Mouse (Mus musculus): Measurements from ENCODE around the gene Usp35.
A peak's percentile ranks its signal among the peaks of the same experiment; 100 is the strongest.

Gene Usp35

DNA sequence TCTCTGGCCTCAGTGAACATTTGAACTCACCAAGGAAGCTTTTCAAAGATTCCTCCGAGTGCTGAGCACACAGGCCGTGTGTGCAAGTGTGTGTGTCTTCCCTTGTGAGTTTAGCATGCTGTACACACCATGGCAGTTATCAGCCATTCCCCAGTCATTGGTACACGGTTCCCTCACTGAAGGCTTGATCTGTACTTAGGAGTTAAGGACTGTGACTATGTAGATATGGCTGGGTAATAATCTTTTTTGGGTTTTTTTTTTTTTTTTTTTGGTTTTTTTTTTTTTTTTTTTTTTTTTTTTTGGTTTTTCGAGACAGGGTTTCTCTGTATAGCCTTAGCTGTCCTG is 15.0 kb upstream of the Usp35 start:
- no peak for DNase-seq (ENCODE audit: low read depth, low spot score)

DNA sequence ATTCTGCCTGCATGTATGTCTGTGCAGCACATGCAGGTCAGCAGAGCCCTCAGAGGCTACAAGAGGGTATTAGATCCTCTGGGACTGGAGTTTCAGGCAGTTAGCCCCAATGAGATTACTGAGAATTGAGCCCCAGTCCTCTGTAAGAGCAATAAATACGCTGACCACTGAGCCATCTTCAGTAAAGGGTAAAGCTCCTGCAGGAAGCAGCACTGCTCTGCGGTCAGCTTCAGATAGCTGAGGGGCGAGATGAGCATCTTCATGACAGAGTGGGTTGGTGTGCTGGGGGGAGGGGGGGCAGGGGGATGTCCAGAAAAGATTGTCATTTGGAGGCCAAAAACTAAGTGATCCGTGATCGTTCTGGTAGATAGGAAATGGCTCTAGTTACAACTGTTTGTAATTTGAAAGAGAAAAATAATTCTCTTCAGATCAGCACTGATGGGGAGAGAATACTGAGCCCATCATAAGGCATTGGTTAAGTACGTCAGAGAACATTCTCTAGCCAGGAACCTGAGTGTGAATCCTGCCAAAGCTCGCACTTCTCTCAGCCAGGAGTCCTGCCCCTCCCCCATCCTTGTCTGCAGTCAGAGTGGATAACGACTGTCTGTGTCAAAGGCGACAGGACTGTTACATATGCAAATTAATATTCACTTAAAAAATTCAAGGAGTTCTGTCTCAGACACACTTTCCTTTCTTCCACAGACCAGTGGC is 14.4 kb upstream of the Usp35 start:
- no peak for DNase-seq (ENCODE audit: low read depth, low spot score)

DNA sequence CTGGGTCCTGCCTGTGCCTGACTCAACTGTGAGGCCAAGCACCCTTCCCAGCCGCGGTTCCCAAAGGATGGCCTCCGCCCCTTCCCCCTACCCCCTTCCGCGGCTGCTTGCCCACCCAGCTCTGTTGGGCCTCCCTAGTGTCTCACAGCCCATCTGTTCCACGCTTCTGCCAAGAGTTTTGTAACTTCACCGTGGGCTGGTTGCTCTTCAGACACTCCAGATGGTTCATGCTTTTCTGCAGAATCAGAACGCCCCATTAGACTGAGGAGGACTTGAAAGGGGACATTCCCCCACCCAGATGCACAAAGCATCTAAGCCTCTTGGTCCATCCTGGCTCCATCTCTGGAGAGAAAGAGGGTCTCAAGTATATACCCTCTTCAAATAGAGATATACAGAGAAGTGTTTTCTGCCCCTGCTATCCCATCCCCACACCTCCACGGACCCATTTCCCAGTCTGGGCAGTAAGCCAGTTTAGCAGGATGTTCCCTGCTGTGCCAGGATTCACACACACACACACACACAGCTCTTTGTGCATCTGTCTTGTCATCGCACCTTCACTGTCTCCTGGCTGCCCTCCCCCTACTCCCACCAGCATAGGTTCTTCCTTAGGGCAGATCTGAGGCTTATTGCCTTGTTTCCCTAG is 13.5 kb upstream of the Usp35 start:
- DNase-seq (ENCODE audit: low read depth, low spot score): peak; percentile 58

DNA sequence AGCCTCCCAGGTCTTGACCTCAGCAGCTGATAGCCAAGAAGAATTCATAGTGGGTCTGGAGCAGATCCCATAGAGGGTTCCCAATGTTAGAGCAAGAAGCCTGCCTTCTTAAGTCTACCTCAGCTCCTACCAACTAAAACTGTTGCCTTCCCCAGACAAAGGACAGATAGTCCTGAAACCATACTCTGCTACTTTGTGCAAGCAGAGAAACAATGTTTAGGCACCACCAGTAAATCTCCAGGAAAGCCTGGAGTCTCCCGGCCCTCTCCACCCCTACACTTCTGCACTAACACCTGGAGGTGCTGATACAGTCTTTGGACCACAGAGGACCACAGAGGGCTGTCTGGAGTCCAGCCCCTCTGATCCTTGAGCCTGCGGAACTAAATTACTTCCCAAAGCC is 12.8 kb upstream of the Usp35 start:
- DNase-seq (ENCODE audit: low read depth, low spot score): no peak

DNA sequence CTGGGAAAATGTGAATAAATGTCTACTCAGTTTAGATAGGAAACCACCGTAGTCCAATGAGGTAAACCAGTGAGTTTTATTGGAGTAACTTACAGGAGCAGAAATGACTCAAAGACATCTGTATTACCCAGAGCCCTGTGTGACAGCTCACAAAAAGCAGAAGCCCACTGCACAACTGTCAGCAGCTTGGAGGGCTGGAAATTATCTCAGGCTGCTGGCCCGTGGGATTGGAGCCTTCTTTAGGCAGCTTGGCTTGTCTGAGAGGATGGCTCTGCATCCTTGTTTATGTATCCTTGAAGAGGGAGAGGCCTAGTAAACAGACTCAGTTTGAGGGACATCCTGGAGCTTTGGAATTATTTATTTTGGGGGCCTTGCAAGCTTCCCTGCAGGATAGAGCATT is 11.1 kb upstream of the Usp35 start:
- no peak for DNase-seq (ENCODE audit: low read depth, low spot score)

DNA sequence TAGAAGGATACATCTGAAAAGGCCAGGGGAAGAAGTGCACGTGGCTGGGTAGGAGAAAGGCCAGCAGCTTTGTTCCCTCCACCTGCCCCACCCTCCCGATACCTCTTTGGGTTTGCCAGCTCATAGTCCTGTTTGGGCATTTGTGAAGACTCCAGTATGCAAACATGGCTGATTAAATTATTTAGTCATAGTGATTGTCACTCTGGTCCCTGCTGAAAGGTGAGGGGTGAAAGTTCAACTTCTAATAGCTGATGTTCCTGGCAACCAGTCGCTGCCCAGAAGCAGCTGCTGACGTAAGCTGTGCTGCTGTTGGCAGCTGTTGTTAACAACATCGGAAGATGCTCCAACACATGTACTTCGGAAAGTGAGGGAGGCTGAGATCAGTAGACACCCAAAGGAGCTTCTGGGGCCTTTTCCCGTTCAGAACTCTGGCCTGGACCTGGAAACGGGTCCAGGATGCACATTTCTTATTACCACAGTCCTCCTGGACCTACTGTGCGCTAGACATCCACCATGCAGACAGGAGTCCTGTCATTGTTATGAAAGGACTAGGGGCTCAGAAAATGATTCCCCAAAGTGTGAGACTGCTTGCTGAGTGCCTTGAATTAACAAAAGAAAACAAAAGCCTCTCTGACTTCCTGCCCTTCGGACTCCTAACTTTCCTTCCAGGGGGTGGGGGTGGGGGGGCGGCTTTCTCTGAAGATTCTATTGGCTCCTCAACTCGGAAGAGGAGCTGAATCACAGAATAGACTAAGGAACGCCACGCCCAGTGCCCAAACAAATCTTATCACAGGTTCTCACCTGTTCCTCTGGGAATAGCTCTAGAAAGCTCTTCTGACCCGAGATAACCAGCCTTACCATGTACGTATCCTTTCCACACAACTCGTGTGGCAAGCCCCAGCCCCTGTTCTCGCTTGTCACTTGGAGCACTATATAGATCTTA is 9.4 kb upstream of the Usp35 start:
- DNase-seq (ENCODE audit: low read depth, low spot score): peak; percentile 50

DNA sequence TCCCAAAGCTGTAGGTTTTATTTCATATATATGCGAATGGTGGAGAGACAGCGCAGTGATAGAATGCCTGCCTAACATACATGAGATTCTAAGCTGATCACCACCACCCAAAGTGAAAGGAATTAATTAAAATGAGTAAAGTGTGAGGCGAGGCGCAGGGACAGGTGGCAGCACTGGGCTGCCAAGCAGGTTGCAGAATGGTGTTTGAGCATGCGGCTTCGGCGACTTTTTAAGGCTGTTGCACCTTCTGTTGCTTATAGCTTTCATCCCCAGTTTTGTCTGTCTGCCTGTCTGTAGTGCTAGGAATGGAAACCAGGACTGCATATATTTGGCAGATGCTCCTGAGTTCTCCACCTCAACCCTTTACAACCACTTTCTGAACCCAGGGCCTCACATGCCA is 7.8 kb upstream of the Usp35 start:
- DNase-seq (ENCODE audit: low read depth, low spot score): no peak

DNA sequence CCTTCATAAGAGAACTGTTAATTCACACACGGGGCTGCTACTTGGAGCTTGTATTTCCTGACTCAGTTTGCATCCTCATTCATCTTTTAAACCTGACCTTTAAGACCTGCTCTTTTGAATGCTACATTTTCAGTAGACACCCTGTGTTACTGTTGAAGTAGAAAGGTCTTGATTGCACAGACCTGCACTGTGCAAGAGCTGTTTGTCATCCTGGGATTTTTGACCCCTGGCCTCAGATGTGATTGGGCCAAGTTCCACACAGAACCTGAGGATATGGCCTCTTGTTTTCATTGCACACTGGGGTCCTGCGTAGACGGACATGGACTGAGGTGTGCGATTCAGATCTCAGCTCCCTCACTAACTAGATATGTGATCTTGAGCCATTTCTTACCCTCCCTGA is 6.8 kb upstream of the Usp35 start:
- DNase-seq (ENCODE audit: low read depth, low spot score): no peak

DNA sequence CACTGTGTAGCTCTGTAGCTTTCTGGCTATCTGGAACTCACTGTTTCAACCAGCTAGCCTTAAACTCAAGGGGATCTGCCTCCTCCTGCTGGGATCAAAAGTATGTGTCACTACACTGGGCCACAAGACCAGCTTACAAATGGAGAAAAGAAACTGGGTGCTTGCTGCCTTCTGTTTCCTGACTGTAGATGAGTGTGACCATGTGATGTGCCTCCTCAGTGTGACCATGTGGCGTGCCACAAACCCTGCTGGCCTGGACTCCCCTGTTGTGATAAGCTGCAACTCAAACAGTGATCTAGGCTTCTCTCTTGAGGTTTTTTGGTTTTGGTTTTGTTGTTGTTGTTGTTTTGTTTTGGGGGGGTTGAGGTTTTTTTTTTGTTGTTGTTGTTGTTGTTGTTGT is 4.9 kb upstream of the Usp35 start:
- no peak for DNase-seq (ENCODE audit: low read depth, low spot score)

DNA sequence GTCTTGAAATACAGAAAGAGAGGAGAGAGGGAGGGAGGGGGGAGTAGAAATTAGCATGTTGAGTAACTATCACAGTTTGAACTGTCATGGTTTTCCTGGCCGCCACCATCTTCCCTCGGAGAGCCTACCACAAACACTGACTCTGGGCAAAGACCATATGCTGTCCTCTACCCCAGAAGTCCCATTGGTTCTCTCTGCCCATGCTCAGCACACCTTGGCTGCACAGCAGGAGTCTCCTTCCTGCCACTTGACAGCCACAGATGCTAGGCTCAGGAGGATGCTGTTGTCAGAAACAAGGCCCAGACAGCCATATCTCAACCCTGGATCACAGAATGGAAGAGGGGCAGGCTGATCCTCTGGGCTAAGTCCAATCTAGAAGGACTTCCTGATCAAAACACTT is 2.6 kb upstream of the Usp35 start:
- no peak for DNase-seq (ENCODE audit: low read depth, low spot score)

DNA sequence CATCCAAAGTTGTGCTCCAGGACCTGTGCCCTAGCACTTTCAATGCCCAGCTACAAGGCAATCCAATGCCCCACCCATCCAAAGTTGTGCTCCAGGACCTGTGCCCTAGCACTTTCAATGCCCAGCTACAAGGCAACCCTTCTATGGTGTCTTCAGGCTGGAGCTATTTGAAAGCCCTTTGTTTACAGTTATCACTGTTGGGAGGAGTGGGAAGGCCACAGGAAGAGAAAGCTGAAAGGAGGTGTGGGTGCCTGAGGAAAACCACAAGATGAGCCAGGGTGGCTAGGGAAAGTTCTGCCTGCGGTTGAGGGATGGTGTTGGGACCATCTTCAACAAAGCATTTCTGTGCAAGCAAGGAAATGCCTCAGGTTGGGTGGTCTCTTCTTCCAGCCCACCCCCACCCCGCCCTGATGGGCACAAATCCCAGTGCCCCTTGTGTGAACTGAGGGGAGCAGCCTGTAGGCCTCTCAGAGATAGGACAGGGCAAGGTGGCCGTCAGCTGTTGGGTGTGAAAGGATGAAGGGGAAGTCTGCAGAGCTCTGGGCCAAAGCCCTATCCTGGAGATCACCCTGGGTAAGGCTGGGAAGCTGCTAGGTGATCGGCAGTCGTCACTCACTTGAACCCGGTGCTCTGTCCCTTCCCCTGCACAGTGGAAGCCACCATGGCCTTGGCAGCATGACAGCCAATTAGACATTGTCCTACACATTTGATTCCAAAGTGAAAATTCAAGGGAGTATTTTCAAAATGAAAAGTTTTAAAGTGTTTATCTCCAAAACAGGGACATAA is 1.5 kb upstream of the Usp35 start:
- no peak for DNase-seq (ENCODE audit: low read depth, low spot score)

DNA sequence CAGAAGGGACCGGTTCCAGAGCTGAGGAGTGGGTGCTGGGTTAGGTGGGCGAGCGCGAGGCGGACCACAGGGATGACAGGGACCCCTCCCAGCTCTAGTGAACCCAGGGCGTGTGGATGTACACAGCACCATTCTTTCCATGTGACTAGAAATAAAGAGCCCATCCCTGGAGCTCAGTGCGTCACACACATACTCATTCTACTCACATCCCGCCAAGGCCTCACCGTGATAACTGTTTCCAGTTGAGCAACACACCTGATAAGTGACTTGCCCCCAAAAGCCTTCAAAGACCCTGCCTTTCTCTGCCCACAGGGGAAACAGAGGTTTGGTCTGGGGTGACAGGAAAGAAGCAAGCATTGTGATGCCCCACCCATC is 834 bp upstream of the Usp35 start:
- no peak for DNase-seq (ENCODE audit: low read depth, low spot score)

DNA sequence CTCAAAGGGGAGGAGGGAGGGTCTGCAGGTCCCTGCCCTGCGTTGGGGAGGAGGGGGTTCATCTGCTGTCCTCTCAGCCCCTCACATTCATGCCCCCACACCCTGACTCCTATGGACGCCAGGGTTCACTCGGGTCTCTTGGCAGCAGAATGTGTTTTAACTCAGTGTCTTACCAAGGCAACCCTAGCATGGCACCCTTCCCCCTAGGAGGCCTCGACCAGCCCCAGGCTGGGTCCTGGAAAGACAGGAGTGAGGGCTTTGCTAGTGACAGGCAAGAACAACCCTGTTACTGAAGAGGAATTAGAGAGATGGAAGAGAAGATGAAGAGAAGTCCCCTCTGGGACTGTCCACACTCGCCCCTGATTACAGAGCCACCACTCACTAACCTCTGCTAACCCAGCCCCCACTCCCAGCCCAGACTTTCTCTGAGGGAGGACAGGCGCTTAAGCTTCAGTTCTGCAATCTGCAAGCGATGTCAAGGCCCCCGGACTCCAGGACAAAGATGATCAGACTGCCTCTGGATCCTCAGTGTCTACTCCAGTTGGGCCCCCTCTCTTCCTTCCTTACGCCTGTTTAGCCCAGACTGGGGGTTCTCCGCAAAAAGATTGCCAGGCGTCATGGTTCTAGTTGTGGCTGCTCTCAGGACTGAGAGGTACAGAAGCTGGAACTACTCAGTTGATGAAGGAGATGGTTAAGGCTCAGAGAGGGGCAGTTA is 732 bp downstream of the Usp35 start:
- no peak for DNase-seq (ENCODE audit: low read depth, low spot score)

DNA sequence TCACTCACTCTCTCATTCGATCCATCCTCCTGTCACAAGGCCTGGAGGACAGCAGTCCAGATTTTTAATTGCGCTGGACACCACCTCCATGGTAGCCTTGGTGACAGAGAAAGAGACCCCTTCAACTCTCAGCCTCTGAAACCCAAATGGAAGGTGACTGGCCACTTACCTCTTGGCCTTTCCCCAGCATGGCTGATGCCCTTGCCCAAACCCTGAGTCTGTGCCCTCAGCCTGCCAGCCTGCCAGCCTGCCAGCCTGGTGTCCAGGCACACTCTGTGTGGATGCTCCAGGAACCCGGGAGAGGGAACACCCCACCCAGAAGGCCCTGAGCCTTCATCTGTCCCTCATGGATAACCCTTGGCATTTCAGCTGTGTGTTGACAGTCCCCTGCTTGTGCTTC is 2.1 kb downstream of the Usp35 start:
- DNase-seq (ENCODE audit: low read depth, low spot score): no peak

DNA sequence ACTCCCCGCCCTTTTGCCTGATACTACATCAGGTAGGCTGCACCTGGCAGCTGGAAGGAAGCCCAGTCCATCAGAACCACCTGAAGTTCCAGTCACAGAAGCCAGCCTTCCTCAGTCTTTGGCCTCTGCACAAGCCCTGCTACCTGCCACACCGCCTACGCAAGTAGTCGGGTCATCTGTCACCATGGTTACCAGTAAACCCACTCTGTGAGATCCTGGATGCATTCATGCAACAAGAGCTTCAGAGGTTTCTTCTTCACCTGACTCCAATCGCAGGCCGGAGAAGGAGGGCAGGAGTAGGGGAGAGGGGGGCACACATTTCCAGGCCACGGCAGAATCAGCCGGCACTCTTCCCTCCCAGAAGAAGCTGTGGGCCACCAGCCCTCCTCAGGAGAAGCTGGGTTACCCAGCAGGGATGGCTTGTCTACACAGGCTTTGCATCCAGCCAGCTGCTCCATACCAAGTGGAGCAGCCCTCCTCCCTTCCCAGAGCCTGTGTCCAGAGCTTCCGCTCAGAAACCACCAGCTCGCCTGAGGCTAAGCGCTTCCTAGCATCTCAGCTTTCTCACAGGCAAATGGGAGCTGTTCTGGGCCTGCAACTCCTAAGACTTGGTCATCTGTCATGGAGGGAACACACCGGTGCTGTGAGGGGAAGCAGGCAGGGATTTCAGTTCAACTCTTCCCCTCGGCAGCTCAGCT is 2.8 kb downstream of the Usp35 start:
- DNase-seq (ENCODE audit: low read depth, low spot score): no peak

DNA sequence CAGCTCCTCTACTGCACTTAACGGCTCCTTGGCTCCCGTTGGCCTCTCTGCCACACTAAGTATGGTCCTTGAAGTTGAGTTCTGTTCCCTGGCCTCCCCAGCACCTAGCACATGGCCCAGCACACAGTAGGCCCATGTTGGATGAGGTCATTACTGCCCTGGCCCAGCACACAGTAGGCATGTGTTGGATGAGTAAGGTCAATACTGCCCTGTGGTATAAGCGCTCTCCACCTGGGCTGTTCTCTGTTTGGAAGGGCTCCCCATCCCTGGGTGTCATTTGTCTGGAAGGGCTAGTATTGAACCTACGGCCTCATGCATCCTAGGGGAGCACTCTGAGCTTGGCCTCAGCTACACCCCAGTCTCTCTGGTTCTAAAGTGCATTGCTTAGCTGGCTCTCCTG is 4.4 kb downstream of the Usp35 start:
- no peak for DNase-seq (ENCODE audit: low read depth, low spot score)

DNA sequence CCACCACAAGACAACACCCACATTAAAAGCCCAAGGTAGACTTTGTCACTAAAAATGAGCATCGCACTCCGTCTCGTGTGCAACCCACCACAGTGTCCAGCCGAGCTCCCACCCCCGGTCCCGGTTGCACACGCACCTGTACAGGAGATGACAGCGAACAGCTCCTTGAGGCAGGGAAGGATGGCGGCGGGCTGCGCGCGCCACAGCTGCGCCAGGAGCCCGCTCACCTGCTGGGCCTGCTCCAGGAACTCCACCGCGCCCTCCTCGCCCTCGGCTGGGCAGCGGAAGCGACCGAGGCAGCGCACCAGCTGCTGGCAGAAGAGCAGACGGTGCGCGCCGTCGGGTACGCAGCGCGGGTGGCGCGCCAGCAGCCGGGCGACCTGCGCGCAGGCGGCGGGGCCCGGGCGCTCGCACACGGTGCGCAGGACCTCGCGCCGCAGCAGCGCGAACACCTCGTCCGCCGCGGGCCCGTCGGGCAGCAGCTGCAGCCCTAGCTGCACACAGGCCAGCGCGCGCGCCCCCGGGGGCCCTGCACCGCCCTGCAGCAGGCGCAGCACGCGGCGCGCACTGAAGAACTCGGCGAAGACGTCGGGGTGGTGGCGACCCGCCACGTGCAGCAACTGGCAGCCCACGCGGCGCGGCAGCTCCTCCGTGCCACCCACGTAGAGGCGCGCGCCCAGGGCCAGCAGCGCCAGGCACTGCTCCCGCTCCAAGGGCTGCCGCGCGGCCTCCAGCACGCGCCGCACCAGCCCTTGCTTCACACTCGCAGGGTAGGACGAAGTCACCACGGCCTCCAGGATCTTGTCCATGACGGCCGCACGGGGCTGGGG is 6.4 kb downstream of the Usp35 start:
- DNase-seq (ENCODE audit: low read depth, low spot score): no peak

DNA sequence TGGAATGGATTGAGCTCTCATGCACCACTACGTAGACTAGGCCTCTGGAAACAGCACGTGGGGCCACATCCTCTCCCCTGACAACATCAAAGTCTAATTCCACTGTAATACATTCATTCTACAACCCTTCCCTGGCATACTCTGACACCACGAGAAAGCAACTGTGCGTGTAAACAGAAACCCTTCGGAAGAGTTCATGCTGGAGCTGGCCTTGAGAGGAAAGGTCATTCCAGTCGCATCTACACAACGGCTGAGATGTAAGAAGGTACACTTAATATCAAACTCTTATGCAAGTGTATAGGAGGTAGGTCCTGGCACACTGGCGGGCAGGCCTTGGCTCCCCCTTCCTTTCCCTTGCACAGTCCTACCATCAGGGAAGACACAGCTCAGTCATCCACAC is 7.5 kb downstream of the Usp35 start:
- DNase-seq (ENCODE audit: low read depth, low spot score): no peak

DNA sequence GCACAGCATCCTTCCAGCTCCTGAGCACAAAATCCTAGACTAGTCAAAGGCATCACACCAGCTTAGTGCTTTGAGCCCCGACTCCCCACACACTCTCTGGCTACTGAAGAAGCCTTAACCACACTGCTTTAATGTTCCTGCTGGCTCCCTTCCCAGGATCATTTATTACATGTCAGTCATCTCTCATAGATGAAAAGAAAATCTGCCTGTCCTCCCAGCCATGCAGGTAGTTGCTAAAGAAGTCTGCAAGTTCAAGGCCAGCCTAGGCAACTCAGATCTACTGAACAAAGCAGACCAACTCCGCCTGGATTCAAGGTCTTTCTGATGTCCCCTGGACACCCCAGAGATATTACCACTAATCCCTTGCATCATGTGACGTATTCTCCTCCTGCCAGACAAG is 14.1 kb downstream of the Usp35 start:
- DNase-seq (ENCODE audit: low read depth, low spot score): no peak

DNA sequence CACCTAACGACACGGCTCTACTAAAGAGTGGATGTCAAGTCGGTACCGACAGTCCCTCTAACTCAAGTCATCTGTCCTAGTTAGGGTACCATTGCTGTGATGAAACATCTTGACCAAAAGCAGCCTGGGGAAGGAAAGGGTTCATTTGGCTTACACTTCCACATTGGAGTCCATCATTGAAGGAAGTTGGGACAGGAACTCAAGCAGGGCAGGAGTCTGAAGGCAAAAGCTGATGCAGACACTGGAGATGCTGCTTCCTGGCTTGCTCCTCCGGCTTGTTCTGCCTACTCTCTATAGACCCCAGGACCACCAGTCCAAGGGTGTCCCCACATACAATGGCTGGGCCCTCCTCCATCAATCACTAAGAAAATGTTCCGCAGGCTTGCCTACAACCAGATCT is 16.2 kb downstream of the Usp35 start:
- DNase-seq (ENCODE audit: low read depth, low spot score): no peak
